ENCODE assay signal across 9 mouse cellular contexts in the genomic region with DNA sequence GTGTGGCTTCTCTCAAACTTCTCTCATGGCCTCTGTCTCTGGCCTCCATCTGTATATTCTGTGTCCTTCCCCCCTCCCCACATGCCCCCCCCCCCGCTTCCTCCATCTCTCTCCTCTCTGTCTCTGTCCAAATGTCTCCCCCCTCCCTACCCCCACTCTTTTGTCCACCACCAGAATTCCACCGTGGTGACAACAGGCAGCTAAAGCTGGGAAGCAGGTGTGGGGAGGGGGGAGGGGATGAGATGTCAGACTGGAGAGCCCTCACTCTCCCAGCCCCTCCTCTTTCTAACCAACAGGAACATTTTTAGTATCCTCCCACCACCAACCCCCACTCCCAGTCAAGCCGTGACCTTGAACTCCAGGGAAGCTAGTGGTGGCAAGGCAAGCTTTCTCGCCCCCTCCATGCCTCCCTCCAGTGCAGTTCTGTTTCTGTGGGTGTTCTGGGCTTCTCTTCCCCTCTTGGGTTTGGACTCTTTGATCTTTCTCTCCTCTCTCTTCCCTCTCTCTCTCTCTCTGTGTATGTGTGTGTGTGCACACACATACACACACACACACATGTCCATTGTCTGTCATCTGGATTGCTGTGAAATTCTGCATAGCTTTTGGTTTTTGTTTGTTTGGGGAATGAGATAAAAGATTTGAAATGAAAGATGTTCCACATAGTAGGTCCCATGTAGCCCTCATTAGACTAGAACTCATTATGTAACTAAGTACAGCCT. TPM values are rescaled to one million over a fixed set of nuclear protein-coding genes. Genes with fewer than 3 reads are reported as not detected.
DNase-seq lines count a peak whose midpoint lies in the region; ATAC-seq and TF ChIP-seq lines count a peak whose summit lies in the region.
"Had no signal": no experiment of that assay in that cellular context is flagged by ENCODE, and none has a peak within 500 bp of the region (broad histone marks: within the 10 kb centered on the region; RNA-seq: fewer than 3 reads in every experiment).

A gene (minus strand): TSS at position 51 of the 719 bp plus-strand sequence.

- no peak within 1 kb of the TSS for H3K4me2 ChIP-seq in hindbrain, embryonic 11.5 days (replicated peaks; ENCODE audit: low read depth, low read length)
- H3K4me2 ChIP-seq in hindbrain, postnatal 0 days (ENCODE audit: low read depth, low read length), result no peak within 1 kb of the TSS
- no peak within 1 kb of the TSS for H3K4me2 ChIP-seq in limb, embryonic 15.5 days

- no peak within 1 kb of the TSS for H3K9ac ChIP-seq in hindbrain, embryonic 11.5 days (ENCODE audit: low read depth, low read length)
- no peak within 1 kb of the TSS for H3K9ac ChIP-seq in hindbrain, postnatal 0 days (replicated peaks; ENCODE audit: low read length)
- no peak within 1 kb of the TSS for H3K9ac ChIP-seq in limb, embryonic 15.5 days

- H3K4me1 ChIP-seq in hindbrain, embryonic 11.5 days (replicated peaks; ENCODE audit: control insufficient read depth, insufficient read depth, low read length), result peaks cover 2% of the 10 kb centered on the region; the same call in 1 of the 2 replicates
- no peaks in the 10 kb centered on the region; the same call in 1 of the 2 replicates for H3K4me1 ChIP-seq in hindbrain, postnatal 0 days (ENCODE audit: insufficient read depth, low read length)
- peaks cover 17% of the 10 kb centered on the region; the same call in 1 of the 2 replicates for H3K4me1 ChIP-seq in limb, embryonic 15.5 days

- H3K27me3 ChIP-seq in hindbrain, embryonic 11.5 days (ENCODE audit: control insufficient read depth, insufficient read depth, low read length), result 0 out of 2 replicates have a peak, but pooled peaks cover under 1% of the 10 kb centered on the region
- no peaks in the 10 kb centered on the region for H3K27me3 ChIP-seq in hindbrain, postnatal 0 days (ENCODE audit: insufficient read depth, low read length)
- 0 out of 2 replicates have a peak, but pooled peaks cover 4% of the 10 kb centered on the region for H3K27me3 ChIP-seq in limb, embryonic 15.5 days
- H3K27me3 ChIP-seq: CH12.LX had no signal

- no peaks in the 10 kb centered on the region for H3K36me3 ChIP-seq in hindbrain, embryonic 11.5 days (ENCODE audit: control insufficient read depth, insufficient read depth, low read length)
- H3K36me3 ChIP-seq in hindbrain, postnatal 0 days (ENCODE audit: insufficient read depth, low read length), result no peaks in the 10 kb centered on the region
- no peaks in the 10 kb centered on the region for H3K36me3 ChIP-seq in limb, embryonic 15.5 days

- no peak within 1 kb of the TSS for H3K4me3 ChIP-seq in hindbrain, embryonic 11.5 days (ENCODE audit: low read depth, low read length)
- H3K4me3 ChIP-seq in hindbrain, postnatal 0 days (ENCODE audit: low read length), result no peak within 1 kb of the TSS
- H3K4me3 ChIP-seq in limb, embryonic 15.5 days, result 0 out of 2 replicates have a peak within 1 kb of the TSS, but pooled peaks have one; percentile 1

- WGBS in hindbrain, embryonic 11.5 days, result 14% methylated on average over 3 of the region's 4 CpGs
- 14% methylated on average over 3 of the region's 4 CpGs for WGBS in hindbrain, postnatal 0 days
- WGBS in limb, embryonic 15.5 days, result 22% methylated on average over 3 of the region's 4 CpGs

- no peaks in the 10 kb centered on the region for H3K9me3 ChIP-seq in hindbrain, embryonic 11.5 days (ENCODE audit: control insufficient read depth, low read length)
- no peaks in the 10 kb centered on the region for H3K9me3 ChIP-seq in hindbrain, postnatal 0 days (ENCODE audit: low read length)
- H3K9me3 ChIP-seq in limb, embryonic 15.5 days, result no peaks in the 10 kb centered on the region

- ATAC-seq in hindbrain, embryonic 11.5 days (ENCODE audit: low FRiP score), result peak; percentile 59
- ATAC-seq in hindbrain, postnatal 0 days, result no peak
- no peak for ATAC-seq in limb, embryonic 15.5 days (ENCODE audit: insufficient number of reproducible peaks, low FRiP score, low TSS enrichment, low read depth)
- ATAC-seq in cerebellum, adult (ENCODE audit: insufficient number of reproducible peaks, low FRiP score, low TSS enrichment), result no peak

- TF ChIP-seq CTCF in hindbrain, postnatal 0 days (IDR thresholded peaks at IDR 0.05; ENCODE audit: low read depth), result no peak

- H3K27ac ChIP-seq in hindbrain, embryonic 11.5 days (ENCODE audit: low read depth, low read length), result no peak within 1 kb of the TSS
- H3K27ac ChIP-seq in hindbrain, postnatal 0 days, result no peak within 1 kb of the TSS
- peak within 1 kb of the TSS; percentile 48 for H3K27ac ChIP-seq in limb, embryonic 15.5 days

- no peak for DNase-seq in hindbrain, embryonic 11.5 days (ENCODE audit: low spot score)
- no peak for DNase-seq in hindbrain, postnatal 0 days (ENCODE audit: low spot score)
- DNase-seq in R1 (ENCODE audit: low read depth, low spot score), result peak; percentile 92
- peak; percentile 64 to 73 for DNase-seq in heart, adult 18-20 months
- DNase-seq in frontal cortex, postnatal 14 days (ENCODE audit: low spot score in 2 of 2), result no peak
- no peak for DNase-seq in Muller cell, postnatal 12 days (ENCODE audit: inconsistent ontology term)

RNA-seq across cellular contexts. Expression of the gene that starts here (rescaled TPM):
- polyA plus RNA-seq in hindbrain, embryonic 11.5 days (2014; fragmentation: Nextera tagmentation; extraction: Ambion mirVana), result 18.1 and 27.4 TPM in 2 replicates
- 0.93 and 3.5 TPM in 2 replicates for total RNA-seq in hindbrain, postnatal 0 days (2014; rRNA removed)
- 2.9 and 3.6 TPM in 2 replicates for polyA plus RNA-seq in hindbrain, postnatal 0 days (2015; fragmentation: Nextera tagmentation; extraction: Ambion mirVana)
- total RNA-seq in heart, adult 18-20 months (2021), result 10 to 100 TPM; 20.9 to 22.2 TPM
- polyA plus RNA-seq in limb, embryonic 15.5 days (2015; fragmentation: Nextera tagmentation; extraction: Ambion mirVana), result 229 and 541 TPM in 2 replicates

Comparison
In these comparisons a context has a peak if more than half of its experiments do, and no peak if none do; other contexts are left out.
1. DNase-seq: peak in R1 (single experiment) and heart, adult 18-20 months (2 of 2); none in hindbrain, embryonic 11.5 days (single experiment), hindbrain, postnatal 0 days (single experiment), frontal cortex, postnatal 14 days (0 of 2) and Muller cell, postnatal 12 days (single experiment).